Mouse (Mus musculus) left cerebral cortex, postnatal 4 days (tissue): ENCODE results near the gene Oxgr1. TPM values are rescaled to one million over a fixed set of nuclear protein-coding genes. Genes with fewer than 3 reads are reported as not detected.

ENCODE experiments used
- DNase-seq: peaks from one replicate; pipeline ENCODE4 v3.0.0-alpha.2; 2022
- intact Hi-C: fragments of 180-260 bp; cut with DNase I; formaldehyde crosslinking; loops from one replicate; pipeline ENCODE4 v1.15.1; 2025
- total RNA-seq, 2 experiments: library from RNA; stranded (reverse); gene quantifications; 2 replicates each; pipeline ENCODE4 v1.2.3; 2021

The Oxgr1 gene
- total RNA-seq, 2 experiments from 2014 or later, result 0.14 TPM; not detected in 1

- DNase-seq, result no peak
- intact Hi-C loops, result no loop called here
Measured at GRCm38 (mm10) chr14:119981314-119981713, 60.9 kb downstream of the Oxgr1 start.

- peak; percentile 48 for DNase-seq
Measured at GRCm38 (mm10) chr14:119980698-119981235, 61.5 kb downstream of the Oxgr1 start.

More at GRCm38 (mm10) chr14:119980698-119981235, 61.5 kb downstream of the Oxgr1 start:
- intact Hi-C loops, result no loop called here

Other genes starting within 250 kb of the Oxgr1 start
- gene Mbnl2, start 233.2 kb upstream of the Oxgr1 start, total RNA-seq, result 10 to 100 TPM; 39.9 to 41.2 TPM